Mouse (Mus musculus) limb, embryonic 11.5 days (tissue): ENCODE measurements at regions not wholly inside any gene's neighbourhood (a gene's known extent, or its start where the extent isn't known, plus 50 kb on each side); places are given as distances from the start of the nearest gene placed in this dataset.

ENCODE experiments used
- ATAC-seq: fragments of 200-750 bp; cut with Nextera tagmentation; 2 replicates; pipeline ENCODE4 v1.8.0; 2017; ENCODE audit warnings: low read depth; ENCODE audit not compliant: insufficient number of reproducible peaks, low FRiP score, low TSS enrichment
- DNase-seq: peaks from one replicate; pipeline ENCODE4 v3.0.0-alpha.2; 2015; ENCODE audit warnings: low spot score
- H3K27ac ChIP-seq: fragments of 300-500 bp; sonication (generic); replicated peaks from 2 replicates; pipeline ENCODE4 v1.5.1; 2014; ENCODE audit warnings: low read depth, mild to moderate bottlenecking, low read length
- H3K27me3 ChIP-seq: fragments of 300-500 bp; sonication (generic); 2 replicates; pipeline ENCODE4 v1.6.1; 2014; ENCODE audit warnings: mild to moderate bottlenecking, low read length, mixed read lengths; ENCODE audit not compliant: control insufficient read depth, insufficient read depth
- H3K36me3 ChIP-seq: fragments of 300-500 bp; sonication (generic); 2 replicates; pipeline ENCODE4 v1.6.1; 2014; ENCODE audit warnings: mild to moderate bottlenecking, low read length, moderate library complexity, mixed read lengths; ENCODE audit not compliant: control insufficient read depth, insufficient read depth
- H3K4me1 ChIP-seq: fragments of 300-500 bp; sonication (generic); 2 replicates; pipeline ENCODE4 v1.6.1; 2014; ENCODE audit warnings: low read length, mixed read lengths; ENCODE audit not compliant: control insufficient read depth, insufficient read depth
- H3K4me2 ChIP-seq: fragments of 300-500 bp; sonication (generic); 2 replicates; pipeline ENCODE4 v1.6.1; 2014; ENCODE audit warnings: low read depth, mild to moderate bottlenecking, moderate library complexity; ENCODE audit not compliant: severe bottlenecking
- H3K4me3 ChIP-seq: fragments of 300-500 bp; sonication (generic); 2 replicates; pipeline ENCODE4 v1.5.1; 2014; ENCODE audit warnings: low read depth, low read length
- H3K9ac ChIP-seq: fragments of 300-500 bp; sonication (generic); 2 replicates; pipeline ENCODE4 v1.6.1; 2014; ENCODE audit warnings: mild to moderate bottlenecking, low read length
- H3K9me3 ChIP-seq: fragments of 300-500 bp; sonication (generic); 2 replicates; pipeline ENCODE4 v1.6.1; 2016; ENCODE audit warnings: low read length; ENCODE audit not compliant: control insufficient read depth
- WGBS: fragments of 180-500 bp; shearing (Covaris S2); extraction: QIAGEN DNeasy Blood & Tissue Kit; methylation state at CpG from one replicate; pipeline ENCODE4 v1.1.7; 2014; 5-methylcytosine and 5-hydroxymethylcytosine counted together

- H3K27ac ChIP-seq: no peak overlapping the region
- DNase-seq (no peak), ATAC-seq (no peak)
- H3K4me3 ChIP-seq: no peak overlapping the region
- no peak overlapping the region for H3K4me2 ChIP-seq
- no peaks in the 10 kb centered on the region for H3K27me3 ChIP-seq
- H3K36me3 ChIP-seq: no peaks in the 10 kb centered on the region
- WGBS: 69% methylated on average over 6 of the region's 6 CpGs
- H3K9me3 ChIP-seq: no peaks in the 10 kb centered on the region
- no peak overlapping the region for H3K9ac ChIP-seq
- no peaks in the 10 kb centered on the region for H3K4me1 ChIP-seq
Observed at GRCm38 (mm10) chr2:74042430-74042829, 131.3 kb upstream of the Atp5g3 start.

DNA sequence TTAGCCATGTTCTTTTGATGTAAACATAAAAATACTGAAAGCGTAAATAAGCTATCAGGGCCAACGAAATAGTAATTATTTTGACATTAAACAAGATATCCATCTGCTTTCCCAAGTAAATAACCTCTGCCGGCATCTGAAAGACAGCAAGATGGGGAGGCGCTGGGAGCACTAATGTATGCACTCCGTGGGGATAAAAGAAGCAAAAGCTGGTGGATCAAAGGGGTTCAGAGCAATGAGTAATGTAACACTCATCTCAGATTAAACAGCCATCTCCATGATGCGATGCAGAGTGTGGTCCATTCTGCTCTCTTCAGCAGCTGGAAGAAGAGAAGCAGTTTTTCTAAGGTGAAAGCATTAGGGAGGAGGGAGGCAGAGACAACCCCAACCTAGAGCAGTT, 128.5 kb upstream of the Atp5g3 start:
- Histone ChIP-seq H3K36me3 (no peaks in the 10 kb centered on the region), H3K27me3 (no peaks in the 10 kb centered on the region), H3K9ac (no peak overlapping the region), H3K4me3 (no peak overlapping the region), H3K9me3 (no peaks in the 10 kb centered on the region), H3K4me2 (no peak overlapping the region), H3K4me1 (no peaks in the 10 kb centered on the region), H3K27ac (no peak overlapping the region)
- 40% methylated on average over 6 of the region's 6 CpGs for WGBS
- DNase-seq (no peak), ATAC-seq (no peak)

- H3K4me2 ChIP-seq: no peak overlapping the region
- no peak overlapping the region for H3K4me3 ChIP-seq
- DNase-seq (no peak), ATAC-seq (no peak)
- 91% methylated on average over 9 of the region's 9 CpGs for WGBS
- H3K9ac ChIP-seq: no peak overlapping the region
- no peaks in the 10 kb centered on the region for H3K4me1 ChIP-seq
- H3K27me3 ChIP-seq: no peaks in the 10 kb centered on the region
- H3K9me3 ChIP-seq: no peaks in the 10 kb centered on the region
- no peaks in the 10 kb centered on the region for H3K36me3 ChIP-seq
- H3K27ac ChIP-seq: no peak overlapping the region
Observed at GRCm38 (mm10) chr2:74036043-74036442, 124.9 kb upstream of the Atp5g3 start.

DNA sequence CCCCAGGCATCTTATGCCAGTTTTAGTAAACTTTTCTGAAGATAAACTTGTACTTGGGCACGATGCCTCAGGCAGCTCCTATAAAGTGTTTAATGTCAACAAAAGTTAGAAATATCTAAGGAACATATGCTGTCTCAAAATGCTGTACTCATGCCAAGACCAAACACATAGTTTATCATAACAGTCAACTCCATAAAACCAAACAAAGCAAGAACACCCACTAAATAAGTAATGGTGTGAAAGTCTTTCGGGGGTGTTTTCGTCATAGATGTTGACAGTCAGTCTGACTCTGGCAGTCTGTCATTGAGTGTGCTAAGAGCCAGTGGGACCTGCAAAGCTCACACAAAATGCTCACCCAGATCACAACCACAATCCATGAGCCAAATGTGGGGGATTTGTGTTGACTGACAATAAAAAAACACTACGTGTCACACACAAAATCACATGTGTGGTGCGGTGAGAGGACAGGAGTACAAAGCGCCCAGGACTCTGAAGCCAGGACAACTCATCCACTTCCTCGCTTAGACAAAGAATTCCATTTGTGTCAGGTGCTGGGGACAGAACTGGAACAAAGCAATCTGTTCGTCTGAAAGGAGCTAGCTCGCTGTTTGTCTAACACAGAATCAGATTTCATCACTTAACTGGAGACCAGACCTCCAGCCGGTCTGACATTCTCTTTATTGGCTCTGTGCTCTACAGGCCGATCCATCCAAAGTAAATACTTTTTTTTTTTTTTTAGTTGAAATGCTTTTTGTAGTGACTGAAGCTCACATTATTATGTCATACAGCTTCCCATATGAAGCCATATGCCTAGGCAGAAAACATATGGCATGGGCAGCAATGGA, 121.3 kb upstream of the Atp5g3 start:
- DNase-seq: no peak
- no peaks in the 10 kb centered on the region for H3K36me3 ChIP-seq
- no peak overlapping the region for H3K4me2 ChIP-seq
- no peaks in the 10 kb centered on the region for H3K9me3 ChIP-seq
- H3K27ac ChIP-seq: no peak overlapping the region
- WGBS: 72% methylated on average over 11 of the region's 11 CpGs
- no peaks in the 10 kb centered on the region for H3K4me1 ChIP-seq
- H3K4me3 ChIP-seq: no peak overlapping the region
- H3K27me3 ChIP-seq: no peaks in the 10 kb centered on the region
- no peak overlapping the region for H3K9ac ChIP-seq
- ATAC-seq: no peak

DNA sequence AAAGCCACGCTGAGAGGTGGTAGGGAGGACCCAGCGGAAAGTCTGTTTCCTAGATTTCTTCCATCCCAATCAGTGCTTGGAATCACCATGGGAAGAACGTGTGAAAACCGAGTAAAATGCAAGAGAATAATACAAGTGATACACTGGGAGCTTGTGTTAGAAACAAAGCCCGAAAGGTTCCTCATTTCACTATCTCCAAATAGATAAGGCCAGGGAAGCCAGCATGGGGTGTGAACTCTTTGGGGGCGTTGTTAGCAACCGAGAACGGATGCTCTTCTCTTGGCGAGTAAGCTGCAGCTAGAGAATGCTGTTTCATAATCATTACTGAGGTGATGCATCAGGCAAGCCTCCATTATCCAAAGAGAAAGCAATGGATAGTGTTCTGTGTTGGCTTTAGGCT, 118.8 kb upstream of the Atp5g3 start:
- no peak for ATAC-seq
- H3K36me3 ChIP-seq: no peaks in the 10 kb centered on the region
- H3K27me3 ChIP-seq: no peaks in the 10 kb centered on the region
- no peak overlapping the region for H3K4me2 ChIP-seq
- H3K4me1 ChIP-seq: no peaks in the 10 kb centered on the region
- H3K9ac ChIP-seq: no peak overlapping the region
- no peak overlapping the region for H3K27ac ChIP-seq
- H3K4me3 ChIP-seq: no peak overlapping the region
- H3K9me3 ChIP-seq: no peaks in the 10 kb centered on the region
- DNase-seq: no peak
- whole genome bisulfite sequencing: 92% methylated on average over 9 of the region's 9 CpGs

DNA sequence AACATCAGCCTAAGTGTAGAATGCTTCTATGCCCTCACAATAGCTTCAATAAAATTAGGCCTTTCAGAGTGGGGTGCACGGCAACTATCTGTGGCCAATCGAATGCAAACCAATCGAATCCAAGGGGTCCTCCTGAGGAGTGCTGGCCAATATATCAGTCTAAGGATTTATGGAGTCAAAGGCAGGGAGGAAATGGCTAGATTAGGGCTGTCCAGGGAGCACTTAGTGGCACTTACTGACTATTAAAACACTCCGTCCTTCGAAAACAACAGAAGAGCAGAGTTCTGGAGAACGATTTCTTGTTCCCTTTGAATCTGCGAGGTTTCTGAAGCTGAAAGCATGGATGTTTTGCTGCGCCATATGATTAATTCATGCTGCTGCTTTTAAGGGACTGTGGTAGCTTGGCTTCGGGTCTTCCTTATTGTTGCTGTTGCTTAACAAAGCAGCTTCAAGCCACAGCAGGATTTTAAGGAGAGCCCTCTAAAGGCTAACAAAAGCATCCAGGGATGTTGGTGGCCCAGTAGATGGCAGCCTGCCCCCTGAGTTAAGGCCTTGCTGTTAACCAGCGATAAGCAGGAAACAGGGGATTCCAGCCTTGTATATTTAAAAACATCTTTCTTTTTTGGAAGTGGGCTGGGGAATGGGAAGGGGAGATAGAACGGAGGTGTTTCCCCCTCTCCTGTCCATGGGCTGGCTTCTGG, 116.4 kb upstream of the Atp5g3 start:
- no peak overlapping the region for H3K27ac ChIP-seq
- WGBS: 22% methylated on average over 11 of the region's 11 CpGs
- no peak overlapping the region for H3K4me3 ChIP-seq

GRCm38 (mm10) chr2:74015146-74015545, 104.0 kb upstream of the Atp5g3 start:
- no peak for DNase-seq
- Histone ChIP-seq H3K27ac (no peak overlapping the region), H3K4me3 (no peak overlapping the region), H3K4me2 (no peak overlapping the region), H3K27me3 (no peaks in the 10 kb centered on the region), H3K9me3 (no peaks in the 10 kb centered on the region), H3K4me1 (no peaks in the 10 kb centered on the region; the same call in 1 of the 2 replicates), H3K36me3 (no peaks in the 10 kb centered on the region), H3K9ac (no peak overlapping the region)
- 89% methylated on average over 7 of the region's 7 CpGs for WGBS
- no peak for ATAC-seq

More for the DNA sequence above, 116.4 kb upstream of the Atp5g3 start:
- Histone ChIP-seq H3K36me3 (no peaks in the 10 kb centered on the region), H3K27me3 (no peaks in the 10 kb centered on the region), H3K4me2 (0 out of 2 replicates have a peak overlapping the region, but pooled peaks have one; percentile 0), H3K9ac (no peak overlapping the region), H3K9me3 (no peaks in the 10 kb centered on the region), H3K4me1 (no peaks in the 10 kb centered on the region)
- no peak for ATAC-seq
- DNase-seq: peak; percentile 68

- Histone ChIP-seq H3K27me3 (no peaks in the 10 kb centered on the region), H3K4me2 (no peak overlapping the region), H3K4me1 (no peaks in the 10 kb centered on the region), H3K9me3 (no peaks in the 10 kb centered on the region), H3K4me3 (no peak overlapping the region), H3K27ac (no peak overlapping the region), H3K9ac (no peak overlapping the region), H3K36me3 (no peaks in the 10 kb centered on the region)
- DNase-seq (no peak), ATAC-seq (no peak)
- 93% methylated on average over 3 of the region's 3 CpGs for WGBS
Observed at GRCm38 (mm10) chr2:74014201-74014600, 103.1 kb upstream of the Atp5g3 start.
